Comparison of ENCODE assay signal across 8 mouse cellular contexts in genomic region chr1:162570260-162570748, GRCm38 (mm10). TPM values are rescaled to one million over a fixed set of nuclear protein-coding genes. Genes with fewer than 3 reads are reported as not detected.
DNase-seq lines count a peak whose midpoint lies in the region; ATAC-seq and TF ChIP-seq lines count a peak whose summit lies in the region.

TSS of gene Vamp4 (plus strand) at chr1:162570515.

- dilution Hi-C loops in CH12.LX (cut with MboI; ENCODE audit: extremely low pct_ligation_motif_present, extremely low pct_unique_long_range_greater_than_20kb, low sequenced_read_pairs): no loop called here

- H3K4me2 ChIP-seq in CH12.LX (ENCODE audit: insufficient read depth, low read depth, poor library complexity, severe bottlenecking): peak within 1 kb of the TSS; percentile 86
- H3K4me2 ChIP-seq in forebrain, embryonic 11.5 days (ENCODE audit: low read depth, low read length, severe bottlenecking): peak within 1 kb of the TSS; percentile 61
- H3K4me2 ChIP-seq in heart, postnatal 0 days (ENCODE audit: low read depth, low read length): peak within 1 kb of the TSS; percentile 71
- H3K4me2 ChIP-seq in liver, postnatal 0 days (ENCODE audit: low read depth, low read length): peak within 1 kb of the TSS; percentile 99
- H3K4me2 ChIP-seq in neural tube, embryonic 14.5 days (ENCODE audit: low read depth, low read length): peak within 1 kb of the TSS; percentile 61

- peaks cover 10 to 39% of the 10 kb centered on the region in 2 experiments for H3K4me1 ChIP-seq in CH12.LX (ENCODE audit: control insufficient read depth in 1 of 2, insufficient read depth in 2 of 2)
- no peaks in the 10 kb centered on the region for H3K4me1 ChIP-seq in forebrain, embryonic 11.5 days (replicated peaks; ENCODE audit: control insufficient read depth, insufficient read depth, low read length)
- 0 out of 2 replicates have a peak, but pooled peaks cover 10% of the 10 kb centered on the region for H3K4me1 ChIP-seq in heart, postnatal 0 days (ENCODE audit: control insufficient read depth, insufficient read depth)
- 0 out of 2 replicates have a peak, but pooled peaks cover 4% of the 10 kb centered on the region for H3K4me1 ChIP-seq in liver, postnatal 0 days (ENCODE audit: insufficient read depth)
- peaks cover 8% of the 10 kb centered on the region; the same call in 1 of the 2 replicates for H3K4me1 ChIP-seq in neural tube, embryonic 14.5 days (ENCODE audit: control insufficient read depth, insufficient read depth, low read length)

- no peak for TF ChIP-seq RAD21 in CH12.LX (IDR thresholded peaks at IDR 0.05; ENCODE audit: low read depth, low read length)

- peaks cover 11% of the 10 kb centered on the region for H3K9me3 ChIP-seq in CH12.LX (replicated peaks; ENCODE audit: low read length)
- no peaks in the 10 kb centered on the region; the same call in 1 of the 2 replicates for H3K9me3 ChIP-seq in forebrain, embryonic 11.5 days (ENCODE audit: control insufficient read depth, low read length)
- no peaks in the 10 kb centered on the region for H3K9me3 ChIP-seq in heart, postnatal 0 days (replicated peaks; ENCODE audit: control insufficient read depth, low read length)
- no peaks in the 10 kb centered on the region for H3K9me3 ChIP-seq in liver, postnatal 0 days (ENCODE audit: low read length)
- H3K9me3 ChIP-seq in neural tube, embryonic 14.5 days (ENCODE audit: control insufficient read depth, low read length): no peaks in the 10 kb centered on the region

- ATAC-seq in forebrain, embryonic 11.5 days (replicated peaks; ENCODE audit: low FRiP score): peak; percentile 98
- peak; percentile 98 for ATAC-seq in heart, postnatal 0 days (ENCODE audit: insufficient read depth, low read depth)
- ATAC-seq in liver, postnatal 0 days: peak; percentile 98
- peak; percentile 99 for ATAC-seq in neural tube, embryonic 14.5 days (ENCODE audit: low read depth)

- peak; percentile 91 for TF ChIP-seq POLR2A in CH12.LX (IDR thresholded peaks at IDR 0.05; ENCODE audit: low read depth, low read length)

- H3K4me3 ChIP-seq in CH12.LX (replicated peaks in 1 of 3; ENCODE audit: low read depth in 2 of 3, low read length in 2 of 3, poor library complexity in 1 of 3): peak within 1 kb of the TSS; percentile 87 to 98 (median 93)
- peak within 1 kb of the TSS; percentile 83 for H3K4me3 ChIP-seq in forebrain, embryonic 11.5 days (ENCODE audit: low read depth, low read length)
- peak within 1 kb of the TSS; percentile 86 for H3K4me3 ChIP-seq in heart, postnatal 0 days (ENCODE audit: low read depth, low read length)
- H3K4me3 ChIP-seq in liver, postnatal 0 days (ENCODE audit: low read depth, low read length): peak within 1 kb of the TSS; percentile 100
- peak within 1 kb of the TSS; percentile 98 for H3K4me3 ChIP-seq in neural tube, embryonic 14.5 days (ENCODE audit: low read depth, low read length)

- H3K9ac ChIP-seq in CH12.LX (ENCODE audit: insufficient read depth, low read depth): peak within 1 kb of the TSS; percentile 97
- H3K9ac ChIP-seq in forebrain, embryonic 11.5 days (ENCODE audit: low read length): peak within 1 kb of the TSS; percentile 89
- H3K9ac ChIP-seq in heart, postnatal 0 days (replicated peaks; ENCODE audit: low read depth, low read length): peak within 1 kb of the TSS; percentile 80
- peak within 1 kb of the TSS; percentile 96 for H3K9ac ChIP-seq in liver, postnatal 0 days (replicated peaks)
- peak within 1 kb of the TSS; percentile 81 for H3K9ac ChIP-seq in neural tube, embryonic 14.5 days (replicated peaks; ENCODE audit: low read depth, low read length)

- WGBS in forebrain, embryonic 11.5 days: under 1% methylated on average over 43 of the region's 43 CpGs
- under 1% methylated on average over 40 of the region's 43 CpGs for WGBS in heart, postnatal 0 days
- WGBS in liver, postnatal 0 days (ENCODE audit: insufficient replicate concordance): under 1% methylated on average over 40 of the region's 43 CpGs
- WGBS in neural tube, embryonic 14.5 days: 0% methylated on average over 40 of the region's 43 CpGs

- TF ChIP-seq EP300 in CH12.LX (IDR thresholded peaks at IDR 0.05; ENCODE audit: low read length): 0 out of 2 replicates have a peak, but pooled peaks have one; percentile 29
- TF ChIP-seq EP300 in heart, postnatal 0 days (IDR thresholded peaks at IDR 0.05; ENCODE audit: low read depth): 0 out of 2 replicates have a peak, but pooled peaks have one; percentile 79
- TF ChIP-seq EP300 in liver, postnatal 0 days (IDR thresholded peaks at IDR 0.05; ENCODE audit: low read depth): no peak; the same call in 1 of the 2 replicates

- H3K27me3 ChIP-seq in CH12.LX (replicated peaks): no peaks in the 10 kb centered on the region
- no peaks in the 10 kb centered on the region for H3K27me3 ChIP-seq in forebrain, embryonic 11.5 days (ENCODE audit: control insufficient read depth, insufficient read depth, low read length)
- no peaks in the 10 kb centered on the region for H3K27me3 ChIP-seq in heart, postnatal 0 days (ENCODE audit: control insufficient read depth, insufficient read depth, low read length)
- H3K27me3 ChIP-seq in liver, postnatal 0 days (ENCODE audit: insufficient read depth, low read length): no peaks in the 10 kb centered on the region
- no peaks in the 10 kb centered on the region for H3K27me3 ChIP-seq in neural tube, embryonic 14.5 days (ENCODE audit: control insufficient read depth, insufficient read depth, low read length)

- DNase-seq in CH12.LX (ENCODE audit: extremely low read depth): peak; percentile 96
- peak; percentile 86 for DNase-seq in c-Kit-positive CD71-positive TER-119-negative erythroid progenitor cells, embryonic 14.5 days (ENCODE audit: low read depth)
- DNase-seq in forebrain, embryonic 11.5 days (ENCODE audit: low spot score): peak; percentile 99
- DNase-seq in heart, postnatal 0 days (ENCODE audit: low spot score): peak; percentile 93
- peak; percentile 95 to 97 for DNase-seq in kidney, postnatal 4 days
- peak; percentile 93 for DNase-seq in liver, postnatal 0 days
- peak; percentile 96 for DNase-seq in testis, postnatal 10 days (ENCODE audit: low spot score)

- peak in 1 of 2 experiments; percentile 39; a peak in 2 of 4 replicates for TF ChIP-seq CTCF in CH12.LX (conservative IDR thresholded peaks at IDR 0.05 in 1 of 2, IDR thresholded peaks at IDR 0.05 in 1 of 2; ENCODE audit: low read depth in 2 of 2, low read length in 2 of 2)
- peak; percentile 60 for TF ChIP-seq CTCF in heart, postnatal 0 days (IDR thresholded peaks at IDR 0.05; ENCODE audit: low read depth)
- peak; percentile 75 for TF ChIP-seq CTCF in liver, postnatal 0 days (IDR thresholded peaks at IDR 0.05; ENCODE audit: low read depth)

- peak within 1 kb of the TSS; percentile 67 for H3K27ac ChIP-seq in CH12.LX (ENCODE audit: insufficient read depth, low read depth)
- peak within 1 kb of the TSS; percentile 75 for H3K27ac ChIP-seq in forebrain, embryonic 11.5 days (ENCODE audit: low read depth, low read length)
- H3K27ac ChIP-seq in heart, postnatal 0 days (ENCODE audit: low read depth): peak within 1 kb of the TSS; percentile 82
- H3K27ac ChIP-seq in liver, postnatal 0 days (ENCODE audit: low read depth): peak within 1 kb of the TSS; percentile 95
- peak within 1 kb of the TSS; percentile 89 for H3K27ac ChIP-seq in neural tube, embryonic 14.5 days (ENCODE audit: low read depth, low read length)

- peaks cover 12 to 19% of the 10 kb centered on the region in 2 experiments for H3K36me3 ChIP-seq in CH12.LX (replicated peaks in 1 of 2; ENCODE audit: control insufficient read depth in 1 of 2, insufficient read depth in 1 of 2, low read length in 1 of 2)
- peaks cover 6% of the 10 kb centered on the region; the same call in 1 of the 2 replicates for H3K36me3 ChIP-seq in forebrain, embryonic 11.5 days (ENCODE audit: control insufficient read depth, insufficient read depth, low read length)
- peaks cover 12% of the 10 kb centered on the region for H3K36me3 ChIP-seq in heart, postnatal 0 days (replicated peaks; ENCODE audit: control insufficient read depth, insufficient read depth, low read length)
- peaks cover 7% of the 10 kb centered on the region for H3K36me3 ChIP-seq in liver, postnatal 0 days (replicated peaks; ENCODE audit: insufficient read depth, low read length)
- H3K36me3 ChIP-seq in neural tube, embryonic 14.5 days (ENCODE audit: control insufficient read depth, insufficient read depth, low read length): peaks cover 10% of the 10 kb centered on the region; the same call in 1 of the 2 replicates

- in situ Hi-C loops in CH12.LX (cut with MboI; ENCODE audit: low pct_ligation_motif_present, low pct_unique_long_range_greater_than_20kb, low sequenced_read_pairs): no loop called here

- peaks cover 30% of the 10 kb centered on the region for H3K79me2 ChIP-seq in CH12.LX (replicated peaks; ENCODE audit: control insufficient read depth, extremely low read depth, insufficient read depth, poor library complexity, severe bottlenecking)

TF ChIP-seq in CH12.LX, 34 proteins besides CTCF, POLR2A, EP300 and RAD21 (continues in another document):
- TF ChIP-seq PAX5 (IDR thresholded peaks at IDR 0.05; ENCODE audit: low read length) (no peak), POLR2AphosphoS2 (IDR thresholded peaks at IDR 0.05; ENCODE audit: low read depth, low read length) (no peak; the same call in 1 of the 2 replicates), GABPA (IDR thresholded peaks at IDR 0.05; ENCODE audit: insufficient replicate concordance, low read depth, low read length) (peak; percentile 5; the same call in 1 of the 2 replicates), ZMIZ1 (IDR thresholded peaks at IDR 0.05; ENCODE audit: low read depth, low read length) (peak; percentile 92), TCF12 (IDR thresholded peaks at IDR 0.05; ENCODE audit: low read depth, low read length) (peak; percentile 77), MAX (IDR thresholded peaks at IDR 0.05; ENCODE audit: low read length) (peak; percentile 91), JUN (IDR thresholded peaks at IDR 0.05; ENCODE audit: insufficient read depth, low read depth, low read length) (no peak), MAZ (IDR thresholded peaks at IDR 0.05; ENCODE audit: low read depth, low read length) (peak; percentile 99), ZC3H11A (IDR thresholded peaks at IDR 0.05; ENCODE audit: low read depth, low read length) (no peak), IRF4 (IDR thresholded peaks at IDR 0.05; ENCODE audit: low read depth, low read length) (peak; percentile 78), JUND (conservative IDR thresholded peaks at IDR 0.05; ENCODE audit: low read depth, low read length) (no peak), MEF2A (IDR thresholded peaks at IDR 0.05; ENCODE audit: borderline replicate concordance, low read depth, low read length) (peak; percentile 77)

RNA-seq across cellular contexts. Expression of gene Vamp4, which starts in this region (rescaled TPM):
- 17.9 and 18.0 TPM in 2 replicates for total RNA-seq in CH12.LX (2012; rRNA removed)
- 38.5 and 46.0 TPM in 2 replicates for total RNA-seq in CH12.LX (2014; rRNA removed)
- polyA plus RNA-seq in CH12.LX (2012; ENCODE audit: insufficient read length, low read depth): 36.8 and 43.4 TPM in 2 replicates
- 51.2 and 64.3 TPM in 2 replicates for polyA plus RNA-seq in forebrain, embryonic 11.5 days (2014; fragmentation: Nextera tagmentation; extraction: Ambion mirVana)
- total RNA-seq in heart, postnatal 0 days (2014; rRNA removed; ENCODE audit: low replicate concordance): 4.1 and 8.3 TPM in 2 replicates
- polyA plus RNA-seq in heart, postnatal 0 days (2015; fragmentation: Nextera tagmentation; extraction: Ambion mirVana): 26.4 and 32.2 TPM in 2 replicates
- 14.9 and 15.7 TPM in 2 replicates for polyA plus RNA-seq in liver, postnatal 0 days (2015; fragmentation: Nextera tagmentation; extraction: Ambion mirVana)
- polyA plus RNA-seq in neural tube, embryonic 14.5 days (2014; fragmentation: Nextera tagmentation; extraction: Ambion mirVana): 79.5 and 79.8 TPM in 2 replicates

Comparison
In these comparisons a context has a peak if more than half of its experiments do, and no peak if none do; other contexts are left out.
1. Peak in every context shown above with its lines: DNase-seq, ATAC-seq, H3K4me3 ChIP-seq and H3K27ac ChIP-seq.